8 mouse cellular contexts compared by ENCODE assay signal in genomic region chr2:143547251-143548090, GRCm38 (mm10). TPM values are rescaled to one million over a fixed set of nuclear protein-coding genes. Genes with fewer than 3 reads are reported as not detected.
DNase-seq lines count a peak whose midpoint lies in the region; ATAC-seq and TF ChIP-seq lines count a peak whose summit lies in the region.

No protein-coding gene starts in this region.

- intact Hi-C loops in heart, adult 2 months (cut with DNase I): no loop called here

- H3K79me2 ChIP-seq in heart, adult 2 months (replicated peaks; ENCODE audit: control insufficient read depth, insufficient read depth, low read length): no peaks in the 10 kb centered on the region

- WGBS in midbrain, embryonic 12.5 days: under 1% methylated on average over 32 of the region's 32 CpGs
- 2% methylated on average over 32 of the region's 32 CpGs for WGBS in heart, adult 2 months

- no peak overlapping the region for H3K27ac ChIP-seq in midbrain, embryonic 12.5 days (replicated peaks)
- H3K27ac ChIP-seq in heart, adult 2 months: no peak overlapping the region

- no peak for TF ChIP-seq EP300 in heart, adult 2 months (IDR thresholded peaks at IDR 0.05; ENCODE audit: insufficient read depth, low read depth, low read length)

- no peak for TF ChIP-seq CTCF in E14TG2a.4 (conservative IDR thresholded peaks at IDR 0.05; ENCODE audit: low read length)
- TF ChIP-seq CTCF in heart, adult 2 months (IDR thresholded peaks at IDR 0.05): no peak

- H3K4me1 ChIP-seq in E14TG2a.4 (replicated peaks; ENCODE audit: low read depth, low read length): peaks cover 36% of the 10 kb centered on the region
- H3K4me1 ChIP-seq in midbrain, embryonic 12.5 days: peaks cover 17% of the 10 kb centered on the region
- H3K4me1 ChIP-seq in heart, adult 2 months (ENCODE audit: control insufficient read depth, insufficient read depth, low read length): no peaks in the 10 kb centered on the region

- H3K4me3 ChIP-seq in E14TG2a.4 (replicated peaks; ENCODE audit: low read length): peak overlapping the region; percentile 85
- peak overlapping the region; percentile 59 for H3K4me3 ChIP-seq in midbrain, embryonic 12.5 days
- H3K4me3 ChIP-seq in heart, adult 2 months: no peak overlapping the region

- H3K4me2 ChIP-seq in midbrain, embryonic 12.5 days (replicated peaks): peak overlapping the region; percentile 73

- ATAC-seq in midbrain, embryonic 12.5 days (ENCODE audit: low FRiP score, low read depth): no peak

- no peak for TF ChIP-seq POLR2A in heart, adult 2 months (IDR thresholded peaks at IDR 0.05; ENCODE audit: insufficient read depth, low read depth, low read length)

- H3K9me3 ChIP-seq in E14TG2a.4 (ENCODE audit: low read length): no peaks in the 10 kb centered on the region
- no peaks in the 10 kb centered on the region for H3K9me3 ChIP-seq in midbrain, embryonic 12.5 days

- H3K27me3 ChIP-seq in E14TG2a.4 (ENCODE audit: insufficient read depth, low read length): peaks cover 44% of the 10 kb centered on the region
- peaks cover 29% of the 10 kb centered on the region for H3K27me3 ChIP-seq in midbrain, embryonic 12.5 days
- H3K27me3 ChIP-seq in heart, adult 2 months (ENCODE audit: control insufficient read depth, insufficient read depth, low read length): peaks cover 5% of the 10 kb centered on the region; the same call in 1 of the 2 replicates

- H3K9ac ChIP-seq in midbrain, embryonic 12.5 days (replicated peaks): peak overlapping the region; percentile 68
- no peak overlapping the region for H3K9ac ChIP-seq in heart, adult 2 months (ENCODE audit: low read depth, low read length)

- no peaks in the 10 kb centered on the region for H3K36me3 ChIP-seq in E14TG2a.4 (ENCODE audit: insufficient read depth, low read length)
- H3K36me3 ChIP-seq in midbrain, embryonic 12.5 days: no peaks in the 10 kb centered on the region
- no peaks in the 10 kb centered on the region for H3K36me3 ChIP-seq in heart, adult 2 months (ENCODE audit: control insufficient read depth, insufficient read depth, low read length)

- DNase-seq in cerebellum, adult 9-11 months: peak; percentile 59
- peak; percentile 19 to 30 for DNase-seq in frontal cortex, postnatal 14 days (ENCODE audit: low spot score in 2 of 2)
- DNase-seq in spleen, postnatal 14 days (ENCODE audit: low spot score in 2 of 2): no peak
- DNase-seq in heart, adult 2 months: no peak
- DNase-seq in lung, postnatal 25 days (ENCODE audit: low spot score): no peak
- DNase-seq in gastrocnemius, postnatal 4 days (ENCODE audit: low spot score in 2 of 2): no peak

RNA-seq across cellular contexts. Expression of gene Pcsk2, which starts 1.5 kb away (rescaled TPM):
- 12.7 and 14.3 TPM in 2 replicates for polyA plus RNA-seq in midbrain, embryonic 12.5 days (2016; fragmentation: Nextera tagmentation; extraction: Ambion mirVana)
- not detected for total RNA-seq in heart, adult 2 months (2021)
- polyA plus RNA-seq in heart, adult 2 months (2012; rRNA removed): 0.06 TPM in 1 of 2 replicates, not detected in the other
- total RNA-seq in gastrocnemius, postnatal 4 days (2021): under 1 TPM; 0.75 to 0.91 TPM

Comparison
In these comparisons a context has a peak if more than half of its experiments do, and no peak if none do; other contexts are left out.
1. DNase-seq: peak in cerebellum, adult 9-11 months (single experiment) and frontal cortex, postnatal 14 days (2 of 2); none in spleen, postnatal 14 days (0 of 2), heart, adult 2 months (0 of 2), lung, postnatal 25 days (single experiment) and gastrocnemius, postnatal 4 days (0 of 2).